Mouse (Mus musculus) heart, embryonic 11.5 days (tissue): ENCODE data around the gene Ewsr1. TPM values are rescaled to one million over a fixed set of nuclear protein-coding genes. Genes with fewer than 3 reads are reported as not detected.

ENCODE experiments used
- ATAC-seq: fragments of 200-750 bp; cut with Nextera tagmentation; replicated peaks from 2 replicates; pipeline ENCODE4 v1.8.0; 2017; ENCODE audit warnings: moderate library complexity; ENCODE audit not compliant: insufficient number of reproducible peaks, low FRiP score, low TSS enrichment
- H3K27ac ChIP-seq: fragments of 300-500 bp; sonication (generic); 2 replicates; pipeline ENCODE4 v1.5.1; 2014; ENCODE audit warnings: mild to moderate bottlenecking, low read depth, low read length
- H3K27me3 ChIP-seq: fragments of 300-500 bp; sonication (generic); 2 replicates; pipeline ENCODE4 v1.6.1; 2014; ENCODE audit warnings: mild to moderate bottlenecking, low read length, mixed read lengths; ENCODE audit not compliant: control insufficient read depth, insufficient read depth
- H3K36me3 ChIP-seq: fragments of 300-500 bp; sonication (generic); 2 replicates; pipeline ENCODE4 v1.6.1; 2014; ENCODE audit warnings: mild to moderate bottlenecking, low read length, moderate library complexity, mixed read lengths; ENCODE audit not compliant: control insufficient read depth, insufficient read depth
- H3K4me1 ChIP-seq: fragments of 300-500 bp; sonication (generic); 2 replicates; pipeline ENCODE4 v1.6.1; 2014; ENCODE audit warnings: low read length; ENCODE audit not compliant: control insufficient read depth, insufficient read depth
- H3K4me2 ChIP-seq: fragments of 300-500 bp; sonication (generic); 2 replicates; pipeline ENCODE4 v1.6.1; 2014; ENCODE audit warnings: mild to moderate bottlenecking, moderate library complexity
- H3K4me3 ChIP-seq: fragments of 300-500 bp; sonication (generic); 2 replicates; pipeline ENCODE4 v1.5.1; 2014; ENCODE audit warnings: low read depth, low read length
- H3K9ac ChIP-seq: fragments of 300-500 bp; sonication (generic); 2 replicates; pipeline ENCODE4 v1.6.1; 2014; ENCODE audit warnings: mild to moderate bottlenecking, low read depth, low read length, moderate library complexity
- H3K9me3 ChIP-seq: fragments of 300-500 bp; sonication (generic); replicated peaks from 2 replicates; pipeline ENCODE4 v1.6.1; 2016; ENCODE audit warnings: low read length; ENCODE audit not compliant: control insufficient read depth
- WGBS: fragments of 180-500 bp; shearing (Covaris S2); extraction: QIAGEN DNeasy Blood & Tissue Kit; methylation state at CpG from one replicate; pipeline ENCODE4 v1.1.7; 2014; ENCODE audit not compliant: insufficient replicate concordance; 5-methylcytosine and 5-hydroxymethylcytosine counted together
- polyA plus RNA-seq: library from polyadenylated mRNA; unstranded; fragments of >200 nt; fragmentation: Nextera tagmentation; extraction: Ambion mirVana; gene quantifications from 2 replicates; pipeline ENCODE4 v1.2.1, GENCODE M21; 2014

Gene Ewsr1
- polyA plus RNA-seq, 1 experiment from 2014 or later, result 322 TPM

- Histone ChIP-seq H3K4me1 (no peaks in the 10 kb centered on the region), H3K27me3 (peaks cover 3% of the 10 kb centered on the region; the same call in 1 of the 2 replicates), H3K27ac (no peak overlapping the region), H3K4me2 (no peak overlapping the region), H3K9ac (no peak overlapping the region), H3K4me3 (no peak overlapping the region), H3K9me3 (no peaks in the 10 kb centered on the region), H3K36me3 (no peaks in the 10 kb centered on the region)
- ATAC-seq, result no peak
- WGBS, result 80% methylated on average over 4 of the region's 4 CpGs
Measured at GRCm38 (mm10) chr11:5132751-5133150, 33.7 kb upstream of the Ewsr1 start.

GRCm38 (mm10) chr11:5130111-5130665 lies 31.1 kb upstream of the Ewsr1 start:
- Histone ChIP-seq H3K27ac (no peak overlapping the region), H3K4me3 (no peak overlapping the region), H3K9ac (no peak overlapping the region), H3K27me3 (peaks cover 3% of the 10 kb centered on the region; the same call in 1 of the 2 replicates), H3K36me3 (no peaks in the 10 kb centered on the region), H3K4me2 (no peak overlapping the region), H3K9me3 (no peaks in the 10 kb centered on the region), H3K4me1 (no peaks in the 10 kb centered on the region)
- WGBS, result 64% methylated on average over 4 of the region's 4 CpGs
- ATAC-seq, result no peak

- Histone ChIP-seq H3K4me3 (no peak overlapping the region), H3K36me3 (no peaks in the 10 kb centered on the region), H3K9ac (no peak overlapping the region), H3K4me2 (no peak overlapping the region), H3K27ac (no peak overlapping the region), H3K9me3 (no peaks in the 10 kb centered on the region), H3K4me1 (no peaks in the 10 kb centered on the region), H3K27me3 (no peaks in the 10 kb centered on the region)
- ATAC-seq, result no peak
- WGBS, result 72% methylated on average over 5 of the region's 5 CpGs
Measured at GRCm38 (mm10) chr11:5129035-5129480, 30.0 kb upstream of the Ewsr1 start.

- H3K27ac ChIP-seq, result no peak overlapping the region
- no peaks in the 10 kb centered on the region for H3K27me3 ChIP-seq
- 72% methylated on average over 4 of the region's 4 CpGs for WGBS
- no peaks in the 10 kb centered on the region for H3K4me1 ChIP-seq
- H3K4me3 ChIP-seq, result no peak overlapping the region
- H3K36me3 ChIP-seq, result no peaks in the 10 kb centered on the region
- no peak for ATAC-seq
- H3K4me2 ChIP-seq, result no peak overlapping the region
- no peaks in the 10 kb centered on the region for H3K9me3 ChIP-seq
- H3K9ac ChIP-seq, result no peak overlapping the region
Measured at GRCm38 (mm10) chr11:5125713-5126112, 26.6 kb upstream of the Ewsr1 start.

- Histone ChIP-seq H3K9me3 (no peaks in the 10 kb centered on the region), H3K27me3 (no peaks in the 10 kb centered on the region), H3K4me2 (no peak overlapping the region), H3K27ac (no peak overlapping the region), H3K9ac (no peak overlapping the region), H3K4me1 (peaks cover 5% of the 10 kb centered on the region), H3K36me3 (no peaks in the 10 kb centered on the region), H3K4me3 (no peak overlapping the region)
- ATAC-seq, result peak; percentile 36; the same call in 1 of the 2 replicates
- 26% methylated on average over 13 of the region's 13 CpGs for WGBS
Measured at GRCm38 (mm10) chr11:5114931-5115581, 16.0 kb upstream of the Ewsr1 start.

- WGBS, result 79% methylated on average over 7 of the region's 7 CpGs
- no peak for ATAC-seq
Measured at GRCm38 (mm10) chr11:5113645-5114044, 14.6 kb upstream of the Ewsr1 start.

GRCm38 (mm10) chr11:5109441-5109840 lies 10.4 kb upstream of the Ewsr1 start:
- WGBS, result 63% methylated on average over 8 of the region's 8 CpGs

More at GRCm38 (mm10) chr11:5113645-5114044, 14.6 kb upstream of the Ewsr1 start:
- H3K27ac ChIP-seq, result no peak overlapping the region
- H3K27me3 ChIP-seq, result no peaks in the 10 kb centered on the region
- H3K36me3 ChIP-seq, result no peaks in the 10 kb centered on the region
- no peak overlapping the region for H3K9ac ChIP-seq
- peaks cover 8% of the 10 kb centered on the region for H3K4me1 ChIP-seq
- H3K4me2 ChIP-seq, result no peak overlapping the region
- H3K9me3 ChIP-seq, result no peaks in the 10 kb centered on the region
- no peak overlapping the region for H3K4me3 ChIP-seq

GRCm38 (mm10) chr11:5103986-5104509 lies 5.0 kb upstream of the Ewsr1 start:
- no peak overlapping the region for H3K9ac ChIP-seq
- H3K27me3 ChIP-seq, result no peaks in the 10 kb centered on the region
- 95% methylated on average over 4 of the region's 4 CpGs for WGBS
- no peak for ATAC-seq
- H3K9me3 ChIP-seq, result no peaks in the 10 kb centered on the region
- no peak overlapping the region for H3K4me2 ChIP-seq
- H3K4me1 ChIP-seq, result peaks cover 7% of the 10 kb centered on the region; the same call in 1 of the 2 replicates
- H3K36me3 ChIP-seq, result 0 out of 2 replicates have a peak, but pooled peaks cover 2% of the 10 kb centered on the region
- H3K4me3 ChIP-seq, result no peak overlapping the region
- H3K27ac ChIP-seq, result no peak overlapping the region

More at GRCm38 (mm10) chr11:5109441-5109840, 10.4 kb upstream of the Ewsr1 start:
- Histone ChIP-seq H3K4me3 (no peak overlapping the region), H3K4me1 (peaks cover 8% of the 10 kb centered on the region), H3K4me2 (no peak overlapping the region), H3K36me3 (no peaks in the 10 kb centered on the region), H3K9ac (no peak overlapping the region), H3K9me3 (no peaks in the 10 kb centered on the region), H3K27me3 (no peaks in the 10 kb centered on the region), H3K27ac (no peak overlapping the region)
- no peak for ATAC-seq
